Mouse (Mus musculus) ZHBTc4 (cell line): ENCODE results near the gene Klhl24.

Source experiments
- DNase-seq: peaks from one replicate; pipeline ENCODE4 v3.0.0-alpha.2; 2011; ENCODE audit warnings: low read depth, low spot score

Klhl24 gene

DNA sequence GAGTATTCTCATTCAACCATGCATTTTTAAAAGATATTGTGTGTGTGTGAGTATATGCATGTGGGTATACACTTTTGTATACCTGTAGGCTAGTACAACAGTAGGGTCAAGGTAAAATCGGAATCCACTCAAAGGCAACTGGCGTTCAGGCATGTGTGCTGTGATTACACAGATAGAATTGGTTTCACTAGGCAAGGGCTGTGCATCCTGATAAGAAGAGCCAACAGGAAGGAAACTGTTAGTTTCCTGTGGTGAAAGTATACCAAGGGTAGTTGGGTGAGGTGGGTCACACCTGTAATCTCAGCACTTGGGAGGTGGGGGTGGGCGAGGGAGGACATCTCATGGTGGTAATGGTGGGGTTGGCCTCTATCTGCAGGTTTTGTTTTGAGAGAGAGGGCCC is 47.2 kb downstream of the Klhl24 start:
- DNase-seq: no peak

DNA sequence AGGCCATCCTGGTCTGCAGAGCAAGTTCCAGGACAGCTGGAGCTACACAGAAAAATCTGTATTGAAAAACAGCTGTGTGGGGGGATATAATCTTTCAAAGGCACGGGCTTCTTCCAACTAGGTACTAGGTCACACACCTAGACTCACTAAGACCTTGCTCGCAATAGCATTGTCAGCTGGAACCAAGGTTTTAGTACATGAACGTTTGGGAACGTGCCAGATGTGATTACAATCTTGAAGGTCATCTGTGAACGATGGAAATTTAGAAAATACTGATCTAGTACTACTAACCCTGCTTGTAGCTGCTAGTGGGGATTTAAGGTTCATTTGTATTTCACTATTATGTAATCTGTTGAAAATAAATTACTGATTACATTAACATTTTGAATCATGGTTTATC is 54.6 kb downstream of the Klhl24 start:
- DNase-seq: no peak

DNA sequence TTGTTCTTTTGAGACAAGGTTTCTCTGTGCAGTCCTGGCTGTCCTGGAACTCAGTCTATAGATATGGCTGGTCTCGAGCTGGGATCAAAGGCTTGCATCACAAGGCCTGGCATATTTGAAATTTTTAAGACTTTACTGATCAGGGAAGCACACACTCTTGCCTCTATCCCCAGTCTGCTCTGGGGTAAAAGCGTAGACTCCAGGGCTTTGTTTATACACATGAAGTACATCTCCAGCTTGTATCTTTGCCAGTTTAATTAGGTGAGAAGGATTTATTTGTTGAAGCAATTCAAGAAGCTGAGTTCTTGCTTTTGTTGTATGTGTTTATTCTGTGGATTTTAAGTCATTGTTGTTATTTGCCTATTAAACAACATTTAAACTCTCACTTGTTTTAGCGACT is 56.4 kb downstream of the Klhl24 start:
- no peak for DNase-seq

DNA sequence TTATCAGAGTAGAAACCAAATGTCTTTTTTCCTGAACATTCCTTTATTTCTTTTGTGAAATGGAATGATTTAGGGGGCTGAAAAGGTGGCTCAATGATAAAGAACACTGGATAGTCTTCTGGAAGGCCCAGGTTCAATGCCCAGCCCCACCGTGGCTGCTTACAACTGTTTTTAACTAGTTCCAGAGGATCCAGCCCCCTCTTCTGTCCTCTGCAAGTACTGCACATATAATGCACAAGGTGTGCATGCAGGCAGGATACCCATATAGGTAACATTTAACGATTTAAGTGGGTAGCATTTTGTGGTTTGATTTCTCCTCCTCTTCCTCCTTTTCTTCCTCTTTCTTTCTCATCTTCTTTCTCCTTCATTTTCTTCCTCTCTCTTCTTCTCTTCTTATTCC is 62.8 kb downstream of the Klhl24 start:
- DNase-seq: peak; percentile 67

- DNase-seq: no peak
Observed at GRCm38 (mm10) chr16:20169071-20169470, 71.7 kb downstream of the Klhl24 start.

GRCm38 (mm10) chr16:20169471-20170106 is 72.2 kb downstream of the Klhl24 start:
- peak; percentile 31 for DNase-seq
